Mouse (Mus musculus): ENCODE results near the gene Ankrd6.
"Not testable (repeated sequence)": the region's sequence is repeated elsewhere in the genome, so short reads cannot be mapped to it uniquely, and the experiment has no call there.

Gene Ankrd6

DNA sequence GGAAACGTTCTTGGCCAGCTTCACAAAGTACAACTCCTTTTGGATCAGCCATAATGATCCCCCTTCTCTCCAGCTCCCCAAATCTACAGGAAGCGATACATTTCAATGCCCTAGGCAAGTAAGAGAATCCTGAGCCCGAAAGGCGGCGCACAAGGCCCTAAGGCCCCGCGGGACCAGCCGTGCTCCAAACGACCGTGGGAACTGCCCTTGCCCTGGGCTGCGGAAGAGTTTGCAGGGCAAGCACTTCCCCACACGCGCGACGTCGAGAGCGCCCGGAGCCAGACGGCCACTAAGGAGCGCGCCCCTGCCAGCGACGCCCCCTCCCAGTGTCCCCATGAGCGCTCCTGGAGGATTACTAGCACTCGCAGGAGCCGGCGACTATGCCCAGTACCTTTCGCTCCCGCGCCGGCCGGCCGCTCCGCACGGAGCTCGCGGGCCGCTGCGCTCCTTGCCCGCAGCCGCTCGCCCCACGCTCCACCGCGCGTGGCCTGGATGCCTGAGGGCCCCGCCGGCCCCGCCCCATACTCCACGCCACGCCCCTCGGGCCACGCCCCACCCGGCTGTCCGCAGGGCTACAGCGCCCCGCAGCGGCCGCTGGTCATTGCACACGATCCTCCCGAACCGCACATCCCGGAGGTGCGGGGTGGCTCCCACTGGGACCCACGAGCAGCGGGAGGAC, at the start of gene Ankrd6:
Gene Ankrd6, minus strand, starts transcription at position 486 of the 679 bp plus-strand sequence.
- peak; percentile 79 for DNase-seq (ENCODE audit: low read depth, low spot score)

GRCm38 (mm10) chr4:32998996-32999395, 48.4 kb upstream of the Ankrd6 start:
- DNase-seq (ENCODE audit: low read depth, low spot score), result no peak

DNA sequence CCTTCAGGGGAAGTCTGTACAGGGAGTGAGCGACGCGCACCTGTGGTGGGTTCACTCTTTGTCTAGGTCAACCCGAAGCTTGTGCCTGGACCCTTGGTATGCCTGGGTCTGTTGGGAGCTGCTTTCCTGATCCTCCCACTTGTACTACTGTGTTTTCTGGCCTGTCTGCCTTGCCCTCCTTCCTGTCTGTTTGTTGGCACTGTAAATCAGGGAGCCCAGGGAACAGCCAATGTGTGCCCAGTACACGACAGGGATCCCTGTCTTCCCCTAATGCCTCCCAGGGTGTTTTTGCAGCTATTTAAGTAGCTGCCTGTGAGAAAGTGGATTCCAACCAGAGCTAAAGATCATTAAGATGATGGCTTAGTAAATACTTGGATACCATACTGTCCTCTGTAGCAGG, 46.9 kb upstream of the Ankrd6 start:
- no peak for DNase-seq (ENCODE audit: low read depth, low spot score)

DNA sequence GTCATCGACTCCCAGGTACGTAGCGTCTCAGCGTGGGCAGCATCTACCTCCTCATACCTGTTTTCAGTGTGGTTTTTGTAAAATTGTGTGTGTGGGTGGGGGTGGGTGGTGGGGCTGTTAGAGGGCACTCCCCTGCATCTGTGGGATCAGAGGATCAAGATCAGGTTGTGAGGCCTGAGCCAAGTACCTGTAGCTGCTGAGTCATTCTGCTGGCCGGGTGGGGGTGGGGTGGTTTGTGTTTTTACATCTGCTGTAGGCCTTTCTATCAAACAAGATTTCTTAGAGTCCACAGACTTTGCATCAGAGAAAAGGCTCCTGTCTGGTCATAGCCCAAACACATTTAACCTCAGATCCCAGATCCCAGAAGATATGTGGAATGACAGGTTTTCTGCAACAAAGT, 45.4 kb upstream of the Ankrd6 start:
- no peak for DNase-seq (ENCODE audit: low read depth, low spot score)

GRCm38 (mm10) chr4:32994168-32994567, 43.5 kb upstream of the Ankrd6 start:
- no peak for DNase-seq (ENCODE audit: low read depth, low spot score)

GRCm38 (mm10) chr4:32989346-32989745, 38.7 kb upstream of the Ankrd6 start:
- no peak for DNase-seq (ENCODE audit: low read depth, low spot score)

DNA sequence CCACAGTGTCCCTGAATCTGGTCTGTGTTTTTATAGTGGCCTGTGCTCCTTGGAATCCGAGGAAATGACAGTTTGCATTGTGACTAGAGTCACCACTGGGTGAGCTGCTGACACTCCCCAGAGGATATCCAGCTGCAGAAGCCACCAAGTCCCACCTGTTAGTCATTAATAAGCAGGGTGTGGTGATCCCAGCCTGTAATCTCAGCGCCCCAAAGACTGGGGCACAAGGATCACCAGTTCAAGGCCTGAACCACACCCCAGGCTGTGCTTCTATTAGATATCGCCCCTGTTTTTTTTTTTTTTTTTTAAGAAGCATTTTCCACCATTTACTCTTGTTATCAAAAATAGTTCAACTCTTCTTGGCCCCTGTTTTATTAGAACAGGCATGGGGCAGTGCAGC, 36.4 kb upstream of the Ankrd6 start:
- DNase-seq (ENCODE audit: low read depth, low spot score), result no peak

DNA sequence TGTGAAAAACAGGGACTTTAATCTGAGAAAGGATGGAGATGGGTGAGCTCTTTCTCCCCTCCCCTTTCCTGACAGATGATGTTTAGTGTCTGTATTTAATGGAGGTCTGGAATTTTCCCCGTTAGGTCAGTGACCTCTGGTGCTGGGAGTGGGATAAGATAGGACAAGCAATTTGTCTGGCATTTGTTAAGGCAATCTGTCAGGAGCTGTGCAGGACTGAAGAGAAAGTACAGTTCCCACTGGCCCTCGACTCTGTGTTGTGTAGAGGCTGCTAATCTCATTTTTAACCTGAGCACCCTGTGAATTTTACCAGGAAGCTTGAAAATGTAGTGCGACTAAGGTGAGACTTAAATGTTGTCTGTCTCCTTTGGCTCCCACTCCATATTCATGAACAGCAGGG, 35.0 kb upstream of the Ankrd6 start:
- no peak for DNase-seq (ENCODE audit: low read depth, low spot score)

- DNase-seq (ENCODE audit: low read depth, low spot score), result peak; percentile 51
Measured at GRCm38 (mm10) chr4:32984801-32985675, 34.4 kb upstream of the Ankrd6 start.

- DNase-seq (ENCODE audit: low read depth, low spot score), result peak; percentile 34
Measured at GRCm38 (mm10) chr4:32984242-32984641, 33.6 kb upstream of the Ankrd6 start.

- DNase-seq (ENCODE audit: low read depth, low spot score), result peak; percentile 48
Measured at GRCm38 (mm10) chr4:32983176-32984155, 32.8 kb upstream of the Ankrd6 start.

DNA sequence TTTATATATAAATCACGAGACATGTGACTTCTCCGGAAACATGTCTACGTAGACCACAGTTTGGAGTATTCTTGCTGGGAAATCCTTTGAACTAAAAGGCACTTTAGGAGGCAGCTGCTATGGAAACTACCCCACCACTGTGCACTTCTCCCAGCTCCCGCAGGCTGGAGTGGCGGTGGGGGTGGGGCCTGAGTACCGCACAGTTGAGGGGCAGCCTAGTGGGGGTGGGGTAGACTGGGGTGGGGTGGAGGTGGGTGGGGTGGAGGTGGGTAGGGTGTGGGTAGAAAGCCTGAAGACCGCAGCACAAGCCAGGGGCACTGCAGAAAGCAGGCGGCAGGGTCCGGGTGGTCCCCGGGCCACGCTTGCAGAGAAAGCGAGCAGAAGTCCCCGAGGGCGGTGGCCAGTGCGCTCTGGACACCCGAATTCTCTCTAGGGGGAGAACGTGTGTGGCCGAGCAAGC, 32.1 kb upstream of the Ankrd6 start, which contains the start of gene Rragd:
Gene Rragd, plus strand, starts transcription at position 322 of the 460 bp plus-strand sequence.
- DNase-seq (ENCODE audit: low read depth, low spot score), result peak; percentile 51

GRCm38 (mm10) chr4:32982041-32982715, 31.5 kb upstream of the Ankrd6 start:
- no peak for DNase-seq (ENCODE audit: low read depth, low spot score)

GRCm38 (mm10) chr4:32981617-32982016, 31.0 kb upstream of the Ankrd6 start:
- DNase-seq (ENCODE audit: low read depth, low spot score), result no peak

DNA sequence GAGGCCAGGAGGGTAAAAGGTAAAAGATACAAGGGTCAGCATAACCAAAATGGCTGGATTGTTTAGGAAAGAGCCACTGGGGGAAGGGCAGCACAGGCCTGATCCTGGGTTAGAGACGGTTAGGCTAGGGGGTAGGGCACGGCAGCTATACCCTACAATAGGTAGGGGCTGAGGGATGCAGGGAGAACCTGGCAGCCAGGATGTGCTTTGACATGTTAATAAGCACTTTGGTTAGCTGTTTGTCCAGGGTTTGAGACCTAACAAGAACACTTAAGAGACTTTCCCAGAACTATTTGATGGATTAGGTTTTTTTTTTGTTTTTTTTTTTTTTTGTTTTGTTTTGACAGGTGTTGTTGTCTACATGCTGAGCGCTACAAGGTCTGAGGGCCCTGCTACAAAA, 29.4 kb upstream of the Ankrd6 start:
- no peak for DNase-seq (ENCODE audit: low read depth, low spot score)

GRCm38 (mm10) chr4:32977331-32977730, 26.7 kb upstream of the Ankrd6 start:
- DNase-seq (ENCODE audit: low read depth, low spot score), result no peak

DNA sequence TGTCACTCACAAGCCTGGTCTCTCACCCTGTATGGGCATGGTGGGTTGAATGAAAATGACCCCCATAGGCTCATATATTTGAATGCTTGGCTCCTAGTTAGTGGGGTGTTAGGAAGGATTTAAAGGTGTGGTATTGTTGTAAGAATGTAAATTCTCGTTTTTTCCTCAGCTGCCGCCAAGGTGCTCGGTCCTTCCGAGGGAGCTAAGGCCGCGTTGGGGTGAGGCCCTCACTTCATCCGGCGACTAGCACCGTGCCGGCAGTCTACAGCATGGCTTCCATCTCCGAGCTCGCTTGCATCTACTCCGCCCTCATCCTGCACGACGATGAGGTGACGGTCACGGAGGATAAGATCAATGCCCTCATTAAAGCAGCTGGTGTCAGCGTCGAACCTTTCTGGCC, 14.0 kb upstream of the Ankrd6 start:
- DNase-seq (ENCODE audit: low read depth, low spot score), result not testable (repeated sequence)

DNA sequence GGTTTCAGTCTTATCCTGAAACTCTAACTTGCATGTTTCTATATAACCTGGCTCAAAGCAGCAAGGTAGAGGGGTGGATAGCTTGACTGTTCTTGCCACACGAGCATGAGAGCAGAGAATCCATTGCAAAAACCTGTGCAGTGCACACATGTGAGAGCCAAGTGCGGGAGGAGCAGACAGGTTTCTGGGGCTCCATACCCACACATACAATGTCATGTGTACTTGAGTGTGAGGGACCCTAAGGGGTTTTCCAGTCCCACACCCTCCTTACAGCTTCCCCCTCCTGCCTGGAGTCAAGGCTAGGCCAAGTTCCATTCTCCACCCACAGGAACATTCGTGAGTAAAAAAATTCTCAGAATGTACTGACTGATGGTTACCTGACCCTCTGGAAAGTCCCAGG, 10.8 kb upstream of the Ankrd6 start:
- no peak for DNase-seq (ENCODE audit: low read depth, low spot score)

DNA sequence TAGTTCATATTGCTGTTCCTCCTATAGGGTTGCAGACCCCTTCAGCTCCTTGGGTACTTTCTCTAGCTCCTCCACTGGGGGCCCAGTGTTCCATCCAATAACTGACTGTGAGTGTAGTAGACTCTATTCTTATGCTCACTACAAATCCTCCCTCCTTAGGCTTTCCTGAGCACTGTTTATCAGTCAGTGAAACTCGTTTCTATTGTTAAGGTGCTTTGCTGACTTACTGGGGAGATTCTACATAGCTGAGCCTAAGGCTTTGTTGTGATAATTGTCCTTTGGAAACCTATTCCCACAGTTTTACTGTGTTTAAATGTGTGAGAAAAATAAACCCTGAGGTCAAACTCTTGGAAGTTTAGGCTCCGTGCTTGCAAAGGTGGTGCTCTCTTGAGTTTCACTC, 5.8 kb upstream of the Ankrd6 start:
- no peak for DNase-seq (ENCODE audit: low read depth, low spot score)

DNA sequence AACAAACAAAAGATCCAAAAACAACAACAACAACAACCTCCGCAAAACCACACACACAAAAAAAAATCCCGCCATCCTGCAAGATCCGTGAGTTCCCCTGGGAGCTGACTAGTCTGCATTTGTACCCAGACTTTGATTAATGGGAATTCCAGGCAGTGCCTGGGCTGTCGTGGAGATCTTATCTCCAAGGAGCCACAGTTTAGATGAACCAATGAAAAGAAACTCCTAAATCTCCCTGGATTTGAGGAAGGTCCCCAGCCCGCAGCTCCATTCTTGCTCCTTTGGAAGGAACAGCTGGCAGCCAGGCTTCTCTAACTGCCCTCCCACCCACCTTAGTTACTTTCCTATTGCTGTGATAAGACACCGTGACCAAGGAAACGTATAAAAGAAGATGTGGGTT, 2.0 kb upstream of the Ankrd6 start:
- no peak for DNase-seq (ENCODE audit: low read depth, low spot score)
